Mouse (Mus musculus) heart, postnatal 25 days (tissue): ENCODE measurements at regions not wholly inside any gene's neighbourhood (a gene's known extent, or its start where the extent isn't known, plus 50 kb on each side); places are given as distances from the start of the nearest gene placed in this dataset.

Experiments
- DNase-seq: peaks from one replicate; pipeline ENCODE4 v3.0.0; 2022; ENCODE audit warnings: low spot score
- intact Hi-C: fragments of 180-260 bp; cut with DNase I; formaldehyde crosslinking; loops from one replicate; pipeline ENCODE4 v1.15.1; 2025

GRCm38 (mm10) chr7:88959332-88960124 lies 444.5 kb downstream of the Tmem135 start:
- DNase-seq = no peak
- intact Hi-C loops = no loop called here

DNA sequence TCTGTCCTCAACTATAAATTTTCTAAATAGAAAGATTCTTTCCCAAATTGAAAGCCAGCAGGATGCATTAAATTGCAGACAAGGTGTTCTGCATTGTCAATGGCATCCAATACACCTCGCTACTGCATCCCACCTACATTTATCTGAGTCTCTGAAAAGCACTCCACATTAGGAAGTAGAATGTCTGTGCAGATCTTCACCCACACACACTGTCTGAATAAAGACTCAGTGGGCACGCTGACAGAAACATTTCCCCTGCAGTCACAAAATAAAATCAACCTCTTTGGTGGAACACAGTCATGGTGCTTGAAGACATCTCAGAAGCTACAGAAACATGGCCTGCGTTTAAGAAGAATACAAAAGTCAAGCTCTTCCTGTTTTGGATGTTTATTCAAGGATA lies 449.0 kb downstream of the Tmem135 start:
- intact Hi-C loops = no loop called here

GRCm38 (mm10) chr7:88945338-88945737 lies 458.7 kb downstream of the Tmem135 start:
- no peak for DNase-seq
- intact Hi-C loops = no loop called here

More for the DNA sequence above, 449.0 kb downstream of the Tmem135 start:
- no peak for DNase-seq

DNA sequence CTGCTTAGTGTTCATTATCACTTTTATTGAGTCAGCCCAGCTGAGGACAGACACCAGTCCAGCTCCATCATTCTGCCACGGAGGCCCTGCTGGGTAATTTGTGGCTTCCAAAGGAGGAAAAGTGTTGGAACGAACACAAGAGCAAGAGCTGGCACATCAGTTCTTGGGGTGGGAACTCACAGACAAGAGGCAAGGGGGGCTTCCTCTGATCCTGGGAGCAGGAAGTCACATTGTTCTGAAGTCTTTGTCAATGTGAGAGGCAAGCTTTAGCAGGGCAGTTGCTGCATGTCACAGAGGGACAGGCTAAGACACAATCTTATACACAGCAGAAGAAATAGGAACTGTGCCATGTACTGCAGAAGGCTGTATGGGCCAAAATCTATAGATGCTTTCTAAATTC lies 459.1 kb downstream of the Tmem135 start:
- DNase-seq = no peak

DNA sequence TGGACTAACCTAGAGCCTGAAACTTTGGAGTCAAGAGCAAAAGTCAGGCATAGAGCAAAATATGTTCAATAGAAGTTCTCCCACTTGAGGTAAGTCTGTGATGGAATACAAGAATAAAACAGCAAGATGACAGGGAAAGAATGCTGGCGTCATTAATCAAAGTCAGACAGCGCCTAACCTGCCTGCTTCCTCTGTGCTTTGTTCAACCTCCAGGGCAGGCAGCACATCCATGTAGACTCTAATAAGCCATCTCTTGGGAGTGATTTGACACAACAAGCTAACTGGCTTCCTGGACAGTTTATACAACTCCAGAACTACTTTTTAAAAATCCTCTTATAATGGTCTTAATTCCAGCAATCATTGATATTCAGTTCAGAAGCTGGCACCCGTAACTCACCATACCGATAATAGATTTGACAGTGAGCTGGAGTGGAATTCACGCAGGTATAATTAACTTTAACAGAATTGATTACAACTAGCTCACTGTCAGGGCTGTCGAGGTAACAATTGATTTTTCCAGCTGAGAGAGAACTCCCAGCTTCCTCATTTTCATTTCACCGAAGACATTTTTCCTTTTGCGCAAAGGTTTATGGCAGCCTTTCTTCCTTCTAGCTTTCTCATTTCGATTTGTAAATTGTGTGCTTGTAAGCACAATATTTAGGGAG lies 462.6 kb downstream of the Tmem135 start:
- intact Hi-C loops = no loop called here
- no peak for DNase-seq

More for the DNA sequence above, 459.1 kb downstream of the Tmem135 start:
- intact Hi-C loops = no loop called here

DNA sequence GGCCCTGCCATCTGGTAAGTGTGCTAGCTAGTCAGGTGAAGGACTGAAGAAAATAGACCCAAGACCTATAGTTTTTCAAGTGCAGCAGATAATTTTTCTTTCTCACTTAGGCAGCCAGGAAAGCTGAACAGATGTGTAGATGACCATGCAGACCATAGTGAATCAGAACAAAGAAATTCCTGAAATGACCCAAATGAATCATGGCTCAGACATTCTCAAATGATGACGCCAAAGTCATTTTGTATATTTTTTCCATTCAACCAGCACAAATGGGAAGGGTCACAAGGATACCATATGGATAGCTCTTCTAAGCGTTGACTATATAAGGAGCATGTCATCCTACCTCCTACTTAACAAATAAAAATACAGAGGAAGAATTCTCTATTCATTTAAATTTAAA lies 463.8 kb downstream of the Tmem135 start:
- no peak for DNase-seq
- intact Hi-C loops = no loop called here

GRCm38 (mm10) chr7:88928245-88928795 lies 475.7 kb downstream of the Tmem135 start:
- intact Hi-C loops = no loop called here

More at GRCm38 (mm10) chr7:88928245-88928795, 475.7 kb downstream of the Tmem135 start:
- DNase-seq = no peak
